Mouse (Mus musculus): ENCODE results near the gene Sycp2. TPM values are rescaled to one million over a fixed set of nuclear protein-coding genes. Genes with fewer than 3 reads are reported as not detected.

Gene Sycp2
- 0.07 and 0.08 TPM in 2 replicates for polyA plus RNA-seq (2012; rRNA removed)

DNA sequence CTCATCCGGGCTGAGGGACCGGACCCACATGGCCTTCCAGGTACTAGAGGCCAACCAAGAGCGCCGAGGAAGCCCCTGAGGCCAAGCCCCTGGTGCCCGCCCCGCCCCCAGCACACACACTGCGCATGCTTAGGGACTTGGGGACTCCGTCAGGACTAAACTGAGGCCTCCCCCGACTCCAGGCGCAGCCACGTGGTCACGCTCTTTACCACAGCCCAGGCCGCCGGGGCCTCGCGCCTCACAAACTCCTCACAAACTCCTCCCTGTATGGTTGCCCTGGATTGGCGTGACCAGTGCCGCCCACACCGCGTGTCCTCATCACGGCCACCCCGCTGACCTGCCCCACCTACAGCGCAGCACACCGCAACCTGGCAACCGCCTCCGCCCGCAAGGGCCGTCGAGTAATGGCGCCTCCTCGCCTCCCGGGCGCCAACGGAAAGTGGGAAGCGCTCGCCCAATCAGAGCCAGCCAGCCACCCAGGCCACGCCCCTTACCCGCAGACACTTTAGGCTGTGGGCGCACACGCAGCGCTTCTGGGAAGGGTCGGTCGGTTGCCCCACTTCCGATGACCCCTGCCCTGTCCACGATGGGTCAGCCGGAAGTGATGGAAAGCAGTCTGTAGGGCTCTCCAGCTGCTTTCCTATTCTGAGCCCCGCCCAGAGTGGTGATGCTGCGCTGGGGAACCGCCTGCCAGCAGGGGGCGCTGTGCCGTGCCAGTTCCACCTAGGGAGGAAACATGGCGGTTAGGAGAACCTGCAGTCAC is at the start of gene Sycp2:
Gene Sycp2 (minus strand): TSS at position 633 of the 763 bp plus-strand sequence.

DNA sequence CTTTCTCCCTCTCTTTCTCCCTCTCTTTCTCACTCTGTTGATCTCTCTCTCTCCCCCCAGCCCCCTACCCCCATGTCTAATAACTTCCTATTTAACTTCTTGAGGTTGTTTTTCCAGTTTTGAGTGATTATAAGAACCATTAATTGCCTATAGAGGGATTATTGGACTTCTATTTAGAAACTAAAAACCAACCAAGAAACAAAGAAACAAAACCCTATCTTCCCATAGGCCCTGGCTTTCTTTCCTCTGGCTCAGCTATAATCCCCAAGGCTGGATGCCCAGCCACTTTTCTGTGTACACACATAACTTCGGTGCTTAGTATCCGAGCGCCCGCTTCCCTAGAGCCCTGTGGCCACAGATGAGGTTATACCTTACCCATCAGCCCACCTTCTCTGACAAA is 22.7 kb upstream of the Sycp2 start, which contains the start of gene Cdh26:
Gene Cdh26 (plus strand): TSS at position 301 of the 400 bp plus-strand sequence.

DNA sequence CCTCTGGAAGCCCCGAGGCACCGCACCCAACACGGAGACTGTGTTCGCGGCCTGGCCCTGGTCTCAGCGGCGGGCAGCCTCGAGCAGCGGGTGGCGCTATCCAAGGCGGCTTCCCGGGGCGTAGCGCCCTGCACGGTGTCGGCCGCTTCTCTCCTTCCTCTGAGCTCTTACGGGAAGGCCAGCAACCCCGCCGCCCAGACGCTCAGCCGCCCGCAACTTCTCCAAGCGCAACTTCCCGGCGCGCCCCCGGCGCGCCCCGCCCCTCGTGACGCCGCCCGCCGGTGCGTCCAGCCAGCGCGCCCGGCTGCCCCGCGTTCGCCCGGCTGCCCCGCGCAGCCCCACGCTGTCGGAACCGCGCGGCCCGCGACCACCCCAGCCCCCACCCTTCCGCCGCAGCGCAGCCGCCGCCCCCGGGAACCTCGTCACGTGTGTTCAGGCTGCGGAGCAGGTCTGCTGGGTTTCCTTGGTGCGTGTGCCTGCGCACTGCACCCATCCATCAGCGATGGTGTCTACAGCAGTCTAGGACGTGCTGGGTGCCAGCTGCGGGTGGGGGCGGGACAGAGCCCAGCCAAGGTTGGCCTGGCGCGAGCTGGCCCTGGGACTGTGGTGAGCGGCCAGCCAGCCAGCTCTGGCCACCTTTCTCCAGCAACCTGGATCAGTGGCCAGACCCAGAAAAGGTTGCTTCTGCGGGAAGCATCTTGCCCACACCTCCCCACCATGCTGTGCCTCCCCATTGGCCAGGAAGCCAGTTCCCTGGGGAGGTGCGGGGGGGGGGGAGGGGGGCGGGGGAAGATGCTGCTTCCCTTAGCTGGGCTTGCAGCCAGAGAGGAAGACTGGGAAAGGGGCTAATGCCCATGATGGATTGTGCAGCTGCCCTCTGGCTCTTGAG is 7.0 kb upstream of the Sycp2 start, which contains the start of the genes Ppp1r3d and Fam217b:
Gene Ppp1r3d (minus strand): TSS at position 212 of the 889 bp plus-strand sequence.
Gene Fam217b (plus strand): TSS at position 264 of the 889 bp plus-strand sequence.

Other genes starting within 250 kb of the Sycp2 start
- gene Ppp1r3d, start 6.8 kb upstream of the Sycp2 start, polyA plus RNA-seq (2012; rRNA removed), result 0.75 and 0.79 TPM in 2 replicates
- gene Fam217b, start 6.8 kb upstream of the Sycp2 start, polyA plus RNA-seq (2012; rRNA removed), result 0.56 and 0.59 TPM in 2 replicates
- gene Cdh26, start 22.8 kb upstream of the Sycp2 start, polyA plus RNA-seq (2012; rRNA removed), result 0.12 TPM in 2 replicates

Data from liver, embryonic 18 days (tissue).